Mouse (Mus musculus): Measurements from ENCODE around the gene Mettl1. TPM values are rescaled to one million over a fixed set of nuclear protein-coding genes. Genes with fewer than 3 reads are reported as not detected.

Gene Mettl1
- polyA plus RNA-seq, 3 experiments from 2014 or later, result 10.8 to 37.6 (median 28.4) TPM

DNA sequence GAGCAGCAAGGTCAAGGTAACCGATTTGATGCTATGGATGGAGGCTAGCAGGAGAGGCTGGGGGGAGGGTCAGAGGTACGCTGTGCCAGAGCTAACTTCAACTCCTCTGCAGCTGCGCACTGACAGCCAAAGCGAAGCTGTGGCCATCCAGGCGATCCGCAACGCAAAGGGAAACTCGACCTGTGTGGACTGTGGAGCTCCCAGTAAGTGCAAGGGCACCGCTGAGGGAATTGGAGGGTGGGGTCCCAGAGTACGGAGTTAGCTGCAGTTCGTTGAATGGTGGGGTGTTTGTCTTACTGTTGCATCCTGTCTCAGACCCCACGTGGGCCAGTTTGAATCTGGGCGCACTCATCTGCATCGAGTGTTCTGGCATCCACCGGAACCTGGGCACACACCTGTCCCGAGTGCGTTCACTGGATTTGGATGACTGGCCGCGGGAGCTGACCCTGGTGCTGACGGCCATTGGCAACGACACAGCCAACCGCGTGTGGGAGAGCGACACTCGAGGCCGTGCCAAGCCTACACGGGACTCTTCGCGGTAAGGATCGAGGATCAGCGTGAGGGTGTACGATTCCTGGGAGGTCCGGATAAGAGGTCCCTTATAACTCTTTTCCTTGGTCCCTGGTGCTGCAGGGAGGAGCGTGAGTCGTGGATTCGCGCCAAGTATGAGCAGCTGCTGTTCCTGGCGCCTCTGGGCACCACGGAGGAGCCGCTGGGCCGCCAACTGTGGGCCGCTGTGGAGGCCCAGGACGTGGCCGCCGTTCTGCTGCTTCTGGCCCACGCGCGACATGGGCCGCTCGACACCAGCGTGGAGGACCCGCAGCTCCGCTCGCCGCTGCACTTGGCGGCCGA lies 49.6 kb downstream of the Mettl1 start:
- no peak for ATAC-seq

DNA sequence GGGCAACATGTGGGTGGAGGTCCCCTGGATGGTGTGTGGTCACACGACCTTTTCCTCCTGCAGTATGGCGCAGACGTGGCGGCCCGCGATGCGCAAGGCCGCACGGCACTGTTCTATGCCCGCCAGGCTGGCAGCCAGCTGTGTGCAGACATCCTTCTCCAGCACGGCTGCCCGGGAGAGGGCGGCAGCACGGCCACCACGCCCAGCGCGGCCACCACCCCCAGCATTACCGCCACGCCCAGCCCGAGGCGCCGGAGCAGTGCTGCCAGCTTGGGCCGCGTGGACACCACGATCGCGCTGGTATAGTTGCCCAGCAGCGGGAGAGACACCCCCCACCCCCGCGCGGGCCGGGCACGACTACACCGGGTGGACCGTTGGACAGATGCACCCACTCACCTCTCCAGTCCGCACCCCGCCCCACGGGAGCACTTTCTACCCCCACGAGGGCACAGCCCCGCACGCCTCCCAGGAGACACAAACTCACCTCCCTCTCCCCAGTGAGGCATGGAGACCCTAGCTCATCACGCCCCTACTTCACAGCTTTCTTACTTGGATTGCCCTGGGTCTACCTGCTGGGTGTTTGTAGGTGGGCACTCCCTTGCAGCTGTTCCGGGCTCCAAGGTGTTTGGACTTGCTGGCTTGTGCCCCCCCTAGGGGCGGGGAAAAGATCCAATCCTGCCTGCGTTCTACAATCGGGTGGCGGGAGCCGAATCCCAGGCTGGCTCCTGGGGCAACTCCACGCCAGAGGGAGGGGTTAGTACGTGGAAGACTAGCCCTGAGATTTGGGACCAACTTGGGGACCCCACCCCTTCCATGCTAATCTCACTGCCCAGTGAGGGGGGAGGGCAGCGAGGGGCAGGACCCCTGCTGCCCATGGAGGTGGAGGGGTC lies 50.5 kb downstream of the Mettl1 start:
- no peak for ATAC-seq

DNA sequence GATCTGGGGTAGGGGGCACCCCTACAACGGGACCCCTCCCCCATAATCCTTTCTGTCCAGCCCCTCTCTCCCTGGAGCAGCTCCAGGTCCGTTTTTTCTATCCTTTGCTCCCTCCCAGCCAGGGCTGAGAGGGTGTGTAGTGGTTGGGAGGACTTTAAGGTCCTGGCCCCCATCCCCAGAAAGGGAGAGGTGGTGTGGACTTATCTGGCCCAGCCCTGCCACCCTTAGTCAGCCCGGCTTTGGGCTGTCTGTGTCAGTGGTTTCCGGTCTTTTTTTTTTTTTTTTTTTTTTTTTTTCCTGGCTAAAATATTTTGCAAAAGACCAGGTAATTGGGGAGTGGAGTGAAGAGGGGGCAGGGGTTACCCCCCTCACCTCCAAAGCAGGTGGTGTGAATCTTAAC lies 51.5 kb downstream of the Mettl1 start:
- no peak for ATAC-seq

DNA sequence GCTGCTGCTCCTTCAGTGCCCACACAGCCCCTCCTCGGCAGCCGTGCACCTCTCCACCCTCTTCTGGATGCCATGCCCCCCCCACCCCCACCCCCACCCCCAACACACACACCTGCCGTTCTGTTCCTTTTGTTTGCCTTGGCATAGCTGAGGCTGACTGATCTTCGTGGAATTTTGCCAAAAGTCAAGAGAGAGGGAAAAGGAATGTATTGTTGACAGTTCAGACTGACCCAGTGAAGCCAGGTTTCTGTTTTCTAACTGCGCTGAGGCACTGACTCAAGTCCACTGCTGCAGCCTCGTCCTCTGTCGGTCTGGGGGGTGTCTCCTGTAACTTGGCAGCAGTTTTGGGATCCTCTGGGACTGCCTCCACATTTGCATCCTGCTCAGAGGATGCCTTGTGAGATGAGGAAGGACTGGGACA lies 53.2 kb downstream of the Mettl1 start:
- no peak for ATAC-seq

Other genes with a start within 250 kb of the Mettl1 start
- gene Atp23, start 140.1 kb upstream of the Mettl1 start, polyA plus RNA-seq (2017; shearing (Covaris generic)), result 1 to 10 TPM; 3.4 to 7.5 (median 5.1) TPM
- 10 to 100 TPM; 26.2 to 47.1 (median 38.5) TPM for gene Ctdsp2, start 62.7 kb upstream of the Mettl1 start, polyA plus RNA-seq (2017; shearing (Covaris generic))
- under 1 TPM in 2 of 3 experiments, not detected in 1; 0.11 to 0.36 TPM for gene Avil, start 40.7 kb upstream of the Mettl1 start, polyA plus RNA-seq (2017; shearing (Covaris generic))
- gene Tsfm, start 10.6 kb upstream of the Mettl1 start, polyA plus RNA-seq (2017; shearing (Covaris generic)), result 10 to 100 TPM; 40.0 to 50.0 (median 48.3) TPM
- under 1 TPM in 1 of 3 experiments, not detected in 2; 0.46 TPM for gene Eef1akmt3, start 99 bp downstream of the Mettl1 start, polyA plus RNA-seq (2017; shearing (Covaris generic))
- not detected for gene Cyp27b1, start 6.8 kb downstream of the Mettl1 start, polyA plus RNA-seq (2017; shearing (Covaris generic))
- gene March9, start 18.8 kb downstream of the Mettl1 start, polyA plus RNA-seq (2017; shearing (Covaris generic)), result under 1 TPM; 0.35 to 0.84 (median 0.72) TPM
- 100 to 1,000 TPM; 284 to 347 (median 295) TPM for gene Cdk4, start 22.1 kb downstream of the Mettl1 start, polyA plus RNA-seq (2017; shearing (Covaris generic))
- 100 to 1,000 TPM in 2 of 3 experiments, 10 to 100 TPM in 1; 97.8 to 134 (median 127) TPM for gene Tspan31, start 28.9 kb downstream of the Mettl1 start, polyA plus RNA-seq (2017; shearing (Covaris generic))
- 10 to 100 TPM; 25.9 to 32.1 (median 31.2) TPM for gene Agap2, start 33.9 kb downstream of the Mettl1 start, polyA plus RNA-seq (2017; shearing (Covaris generic))
- gene Os9, start 79.7 kb downstream of the Mettl1 start, polyA plus RNA-seq (2017; shearing (Covaris generic)), result 10 to 100 TPM; 61.9 to 81.5 (median 75.8) TPM
- 100 to 1,000 TPM; 181 to 204 (median 188) TPM for gene B4galnt1, start 123.8 kb downstream of the Mettl1 start, polyA plus RNA-seq (2017; shearing (Covaris generic))
- gene Slc26a10, start 139.2 kb downstream of the Mettl1 start, polyA plus RNA-seq (2017; shearing (Covaris generic)), result 1 to 10 TPM; 3.2 to 4.3 (median 3.2) TPM
- gene Arhgef25, start 148.7 kb downstream of the Mettl1 start, polyA plus RNA-seq (2017; shearing (Covaris generic)), result under 1 TPM in 1 of 3 experiments, not detected in 2; 0.20 TPM
- gene Dtx3, start 154.3 kb downstream of the Mettl1 start, polyA plus RNA-seq (2017; shearing (Covaris generic)), result 10 to 100 TPM; 35.2 to 56.0 (median 47.0) TPM
- 10 to 100 TPM; 25.7 to 32.1 (median 26.0) TPM for gene Pip4k2c, start 170.2 kb downstream of the Mettl1 start, polyA plus RNA-seq (2017; shearing (Covaris generic))
- under 1 TPM in 2 of 3 experiments, not detected in 1; 0.16 to 0.19 TPM for gene Kif5a, start 221.9 kb downstream of the Mettl1 start, polyA plus RNA-seq (2017; shearing (Covaris generic))
- gene Dctn2, start 225.0 kb downstream of the Mettl1 start, polyA plus RNA-seq (2017; shearing (Covaris generic)), result 10 to 100 TPM; 54.0 to 61.1 (median 56.9) TPM
- gene Mbd6, start 247.6 kb downstream of the Mettl1 start, polyA plus RNA-seq (2017; shearing (Covaris generic)), result 10 to 100 TPM in 1 of 3 experiments, 1 to 10 TPM in 2; 4.0 to 11.8 (median 6.4) TPM